Mouse (Mus musculus) hindbrain, embryonic 16.5 days (tissue): ENCODE results near the gene Pcgf3. TPM values are rescaled to one million over a fixed set of nuclear protein-coding genes. Genes with fewer than 3 reads are reported as not detected.

Source experiments
- ATAC-seq: fragments of 200-750 bp; cut with Nextera tagmentation; 2 replicates; pipeline ENCODE4 v1.8.0; 2017; ENCODE audit warnings: moderate TSS enrichment, moderate library complexity
- H3K27ac ChIP-seq: fragments of 300-500 bp; sonication (generic); 2 replicates; pipeline ENCODE4 v1.5.1; 2014; ENCODE audit warnings: low read depth, mild to moderate bottlenecking, control low read depth, low read length, moderate library complexity
- H3K27me3 ChIP-seq: fragments of 300-500 bp; sonication (generic); replicated peaks from 2 replicates; pipeline ENCODE4 v1.6.1; 2014; ENCODE audit warnings: low read length; ENCODE audit not compliant: control insufficient read depth, insufficient read depth
- H3K36me3 ChIP-seq: fragments of 300-500 bp; sonication (generic); 2 replicates; pipeline ENCODE4 v1.6.1; 2014; ENCODE audit warnings: mild to moderate bottlenecking, low read length, moderate library complexity, mixed read lengths; ENCODE audit not compliant: control insufficient read depth, insufficient read depth
- H3K4me1 ChIP-seq: fragments of 300-500 bp; sonication (generic); 2 replicates; pipeline ENCODE4 v1.6.1; 2014; ENCODE audit warnings: low read depth, low read length; ENCODE audit not compliant: control insufficient read depth, insufficient read depth
- H3K4me2 ChIP-seq: fragments of 300-500 bp; sonication (generic); 2 replicates; pipeline ENCODE4 v1.6.1; 2014; ENCODE audit warnings: mild to moderate bottlenecking, low read length, control low read depth, moderate library complexity
- H3K4me3 ChIP-seq: fragments of 300-500 bp; sonication (generic); 2 replicates; pipeline ENCODE4 v1.5.1; 2014; ENCODE audit warnings: mild to moderate bottlenecking, low read length, control low read depth, moderate library complexity
- H3K9ac ChIP-seq: fragments of 300-500 bp; sonication (generic); 2 replicates; pipeline ENCODE4 v1.6.1; 2014; ENCODE audit warnings: low read depth, mild to moderate bottlenecking, control low read depth, low read length, moderate library complexity
- H3K9me3 ChIP-seq: fragments of 300-500 bp; sonication (generic); 2 replicates; pipeline ENCODE4 v1.6.1; 2014; ENCODE audit warnings: mild to moderate bottlenecking, low read length, moderate library complexity; ENCODE audit not compliant: control insufficient read depth
- WGBS: fragments of 180-500 bp; shearing (Covaris S2); extraction: QIAGEN DNeasy Blood & Tissue Kit; methylation state at CpG from one replicate; pipeline ENCODE4 v1.1.7; 2014; 5-methylcytosine and 5-hydroxymethylcytosine counted together
- polyA plus RNA-seq: library from polyadenylated mRNA; unstranded; fragments of >200 nt; fragmentation: Nextera tagmentation; extraction: Ambion mirVana; gene quantifications from 2 replicates; pipeline ENCODE4 v1.2.1, GENCODE M21; 2015

The Pcgf3 gene
- polyA plus RNA-seq = 20.2 and 22.8 TPM in 2 replicates

DNA sequence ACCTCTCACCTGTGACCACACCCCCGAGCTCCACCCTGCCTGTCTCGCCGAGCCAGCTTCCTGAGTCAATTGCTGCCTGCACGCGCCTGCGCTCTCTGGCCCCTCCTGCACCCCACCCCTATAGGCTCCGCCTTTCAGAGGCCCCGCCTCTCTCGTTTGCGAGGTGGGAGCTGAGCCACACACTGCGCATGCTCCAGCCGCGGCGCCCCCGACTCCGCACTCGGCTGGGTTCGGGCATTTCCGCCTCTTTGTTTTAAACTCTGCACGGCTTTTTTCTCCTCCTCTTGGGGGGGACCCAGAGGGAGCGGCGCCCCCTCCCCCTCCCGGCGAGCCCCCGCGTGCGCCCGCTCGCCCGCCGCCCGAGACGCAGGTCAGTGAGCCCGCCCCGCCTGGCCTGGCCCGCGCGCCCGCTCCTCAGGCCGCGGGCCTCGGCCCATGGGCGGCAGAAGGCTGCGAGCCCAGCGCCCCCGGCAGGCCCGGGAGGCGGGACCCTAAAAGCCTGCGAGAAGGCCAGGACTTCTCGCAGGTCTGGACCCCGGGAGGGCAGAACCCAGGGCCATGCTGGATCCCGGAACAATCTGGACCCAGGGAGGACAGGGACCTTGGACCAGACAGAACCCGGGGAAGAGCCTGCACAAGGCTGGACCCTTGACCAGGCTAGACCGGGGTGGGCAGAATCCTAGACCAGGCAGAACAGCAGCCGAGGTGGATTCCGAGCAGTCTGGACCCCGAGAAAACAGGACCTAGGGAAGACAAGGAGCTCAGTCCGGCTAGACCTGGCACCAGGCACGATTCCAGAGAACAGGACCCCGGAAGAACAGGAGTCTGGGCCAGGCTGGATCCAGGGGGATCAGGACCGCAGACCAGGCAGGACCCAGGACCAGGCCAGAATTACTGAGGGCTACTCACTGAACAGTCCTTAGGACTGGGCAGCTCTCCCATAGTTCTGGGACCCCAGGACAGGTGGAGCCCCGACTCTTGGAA lies at the start of gene Pcgf3:
Gene Pcgf3 (plus strand): TSS at position 151 of the 984 bp plus-strand sequence.
- H3K4me1 ChIP-seq = peaks cover 24% of the 10 kb centered on the region
- H3K9me3 ChIP-seq = no peaks in the 10 kb centered on the region
- ATAC-seq = peak; percentile 98
- peak within 1 kb of the TSS; percentile 69 for H3K4me2 ChIP-seq
- H3K9ac ChIP-seq = peak within 1 kb of the TSS; percentile 100
- H3K27me3 ChIP-seq = peaks cover 6% of the 10 kb centered on the region; the same call in 1 of the 2 replicates
- no peaks in the 10 kb centered on the region for H3K36me3 ChIP-seq
- peak within 1 kb of the TSS; percentile 96 for H3K4me3 ChIP-seq
- H3K27ac ChIP-seq = peak within 1 kb of the TSS; percentile 81
- under 1% methylated on average over 62 of the region's 62 CpGs for WGBS

DNA sequence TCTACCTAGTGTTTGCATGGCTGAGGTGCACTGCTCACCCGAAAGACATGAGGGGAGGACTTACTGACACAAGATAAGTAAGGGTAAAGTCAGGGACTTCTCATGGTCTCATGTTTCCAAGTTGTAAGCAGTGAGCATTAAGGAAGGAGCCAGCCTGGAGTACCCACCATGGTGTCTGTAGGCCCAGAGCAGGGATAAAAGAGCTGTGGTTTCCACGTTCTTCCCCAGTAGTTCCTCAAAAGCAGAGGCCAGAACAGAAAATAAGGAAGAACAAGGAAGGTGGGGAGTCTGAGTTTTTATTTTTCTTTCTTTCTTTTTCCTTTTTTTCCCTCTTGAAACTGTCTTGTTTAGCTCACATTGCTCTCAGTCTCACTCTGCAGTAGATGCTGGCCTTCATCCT lies 46.3 kb upstream of the Pcgf3 start:
- no peaks in the 10 kb centered on the region for H3K9me3 ChIP-seq
- ATAC-seq = no peak
- WGBS = 75% methylated on average over 2 of the region's 2 CpGs
- H3K4me3 ChIP-seq = no peak overlapping the region
- H3K36me3 ChIP-seq = no peaks in the 10 kb centered on the region
- no peaks in the 10 kb centered on the region for H3K27me3 ChIP-seq
- no peaks in the 10 kb centered on the region for H3K4me1 ChIP-seq
- H3K27ac ChIP-seq = no peak overlapping the region
- no peak overlapping the region for H3K9ac ChIP-seq
- no peak overlapping the region for H3K4me2 ChIP-seq

DNA sequence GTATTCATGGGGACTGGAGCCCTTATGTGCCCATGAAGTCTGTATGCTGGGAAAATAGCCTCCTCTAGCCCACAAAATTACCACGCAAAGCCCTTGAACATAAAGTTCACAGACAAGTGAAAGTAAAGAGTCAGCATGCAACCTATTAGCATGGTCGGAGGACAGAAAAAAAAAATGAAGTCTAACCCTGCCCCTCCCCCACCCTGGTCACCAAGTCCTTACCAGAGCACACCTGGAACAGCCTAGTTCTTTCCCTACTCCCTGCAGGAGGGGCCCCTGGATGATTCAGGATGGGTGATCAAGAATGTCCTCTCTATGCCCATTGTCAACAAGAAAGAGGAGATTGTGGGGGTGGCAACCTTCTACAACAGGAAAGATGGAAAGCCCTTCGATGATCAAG lies 38.3 kb upstream of the Pcgf3 start:
- WGBS = 81% methylated on average over 3 of the region's 3 CpGs
- Histone ChIP-seq H3K4me3 (no peak overlapping the region), H3K4me1 (no peaks in the 10 kb centered on the region), H3K27ac (no peak overlapping the region), H3K36me3 (no peaks in the 10 kb centered on the region), H3K4me2 (no peak overlapping the region), H3K9me3 (no peaks in the 10 kb centered on the region), H3K9ac (no peak overlapping the region), H3K27me3 (no peaks in the 10 kb centered on the region)
- ATAC-seq = no peak

DNA sequence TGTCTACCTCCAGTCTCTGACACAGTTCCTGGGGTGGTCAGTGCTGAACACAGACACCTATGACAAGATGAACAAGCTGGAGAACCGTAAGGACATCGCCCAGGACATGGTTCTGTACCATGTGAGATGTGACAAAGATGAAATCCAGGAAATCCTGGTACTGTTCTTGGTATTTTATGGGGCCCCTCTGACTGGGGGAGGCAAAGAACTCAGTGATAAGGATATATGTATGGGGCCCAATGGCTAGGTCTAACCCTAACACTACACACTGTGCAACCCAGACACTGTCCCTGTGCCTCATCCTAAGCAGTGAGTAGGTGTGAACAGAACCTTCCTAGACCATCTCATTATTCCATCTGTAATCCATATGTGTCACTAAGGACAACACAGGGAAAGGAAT lies 37.6 kb upstream of the Pcgf3 start:
- H3K27ac ChIP-seq = no peak overlapping the region
- H3K9ac ChIP-seq = no peak overlapping the region
- no peaks in the 10 kb centered on the region for H3K27me3 ChIP-seq
- no peaks in the 10 kb centered on the region for H3K9me3 ChIP-seq
- H3K4me1 ChIP-seq = no peaks in the 10 kb centered on the region
- H3K36me3 ChIP-seq = no peaks in the 10 kb centered on the region
- no peak for ATAC-seq
- no peak overlapping the region for H3K4me3 ChIP-seq
- WGBS = 91% methylated on average over 2 of the region's 2 CpGs
- H3K4me2 ChIP-seq = no peak overlapping the region

DNA sequence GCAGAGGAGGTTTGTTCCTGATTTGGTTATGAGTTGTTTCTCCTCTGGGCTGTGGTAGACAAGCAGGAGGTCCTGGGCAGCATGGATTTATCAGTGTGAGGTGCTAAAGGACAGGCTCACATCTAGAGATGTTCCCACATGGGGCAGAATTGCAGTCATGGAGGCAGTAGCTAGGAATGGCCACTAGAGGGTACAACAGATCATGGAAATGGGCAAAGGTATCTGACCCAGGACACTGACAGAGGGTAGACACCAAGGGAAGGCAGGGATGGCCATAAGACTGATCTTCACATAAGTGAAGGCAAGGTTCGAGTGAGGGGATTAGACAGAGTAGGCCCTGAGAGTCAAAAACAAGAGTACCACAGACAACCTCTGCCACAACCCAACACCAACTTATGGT lies 33.8 kb upstream of the Pcgf3 start:
- WGBS = 75% methylated on average over 1 of the region's 1 CpGs
- Histone ChIP-seq H3K4me3 (no peak overlapping the region), H3K9me3 (no peaks in the 10 kb centered on the region), H3K36me3 (peaks cover 10% of the 10 kb centered on the region), H3K9ac (no peak overlapping the region), H3K27ac (no peak overlapping the region), H3K4me1 (no peaks in the 10 kb centered on the region), H3K27me3 (no peaks in the 10 kb centered on the region), H3K4me2 (no peak overlapping the region)
- ATAC-seq = peak; percentile 45; the same call in 1 of the 2 replicates

DNA sequence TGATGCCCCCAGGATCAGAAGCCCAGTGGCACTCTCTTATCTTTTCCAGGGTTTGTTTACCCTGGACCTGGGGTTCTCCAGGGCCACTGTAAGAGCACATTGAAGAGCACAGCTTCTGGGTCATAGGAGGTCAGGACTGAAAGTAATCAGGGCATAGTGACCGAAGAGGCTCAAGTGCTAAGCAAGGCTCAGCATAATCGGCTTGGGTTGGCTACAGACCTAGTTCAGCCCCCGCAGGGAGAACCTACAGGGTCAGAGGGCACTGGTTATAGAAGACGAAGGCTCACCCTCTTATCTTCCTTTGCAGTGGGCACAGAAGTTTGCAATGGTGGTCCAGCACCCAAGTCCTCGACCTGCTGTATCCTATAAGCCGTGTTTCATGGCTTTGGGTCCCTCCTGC lies 29.8 kb upstream of the Pcgf3 start:
- no peak overlapping the region for H3K27ac ChIP-seq
- no peaks in the 10 kb centered on the region for H3K27me3 ChIP-seq
- H3K9me3 ChIP-seq = no peaks in the 10 kb centered on the region
- no peak for ATAC-seq
- no peak overlapping the region for H3K9ac ChIP-seq
- H3K4me1 ChIP-seq = peaks cover 12% of the 10 kb centered on the region
- H3K4me3 ChIP-seq = no peak overlapping the region
- peaks cover 10% of the 10 kb centered on the region for H3K36me3 ChIP-seq
- 93% methylated on average over 6 of the region's 6 CpGs for WGBS
- no peak overlapping the region for H3K4me2 ChIP-seq

DNA sequence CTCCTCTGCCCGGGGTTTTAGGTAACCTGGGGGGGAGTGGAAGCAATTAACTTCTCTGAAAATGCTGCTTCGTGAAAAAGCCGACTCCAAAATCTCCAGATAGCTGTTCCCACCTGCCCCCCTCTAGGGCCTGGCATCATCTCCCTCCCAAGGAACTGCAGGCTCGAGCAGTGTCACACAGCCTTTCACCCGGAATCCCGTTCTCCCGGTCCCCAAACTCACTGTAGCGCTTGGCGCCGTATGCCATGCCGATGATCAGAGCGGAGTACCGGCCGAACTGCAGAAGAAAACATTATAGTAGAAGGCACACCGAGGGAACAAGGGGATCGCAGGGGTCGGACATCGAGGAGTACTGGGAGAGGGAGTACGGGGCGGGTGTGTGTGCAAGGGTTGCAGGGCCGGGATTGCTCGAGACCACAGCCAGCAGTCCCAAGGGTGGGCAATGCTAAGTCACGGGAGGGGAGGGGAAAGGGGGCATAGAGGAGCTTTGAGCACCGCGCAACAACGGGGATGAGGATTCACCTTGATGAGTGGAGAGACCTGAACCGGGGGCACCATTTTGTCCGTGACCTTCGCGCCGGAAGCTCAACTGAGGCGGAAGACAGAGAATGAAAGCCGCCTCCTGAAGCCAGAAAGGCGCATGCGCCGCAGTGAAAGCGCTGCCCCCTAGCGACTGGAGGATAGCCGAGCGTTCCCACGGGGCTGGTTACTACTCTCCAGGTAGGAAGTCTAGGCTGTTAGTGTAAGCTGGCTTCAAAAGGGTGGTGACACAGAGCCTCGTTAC lies 27.0 kb upstream of the Pcgf3 start, which contains the start of gene Atp5k:
Gene Atp5k (minus strand): TSS at position 645 of the 784 bp plus-strand sequence.
- H3K4me3 ChIP-seq = peak within 1 kb of the TSS; percentile 78
- H3K27me3 ChIP-seq = no peaks in the 10 kb centered on the region; the same call in 1 of the 2 replicates
- H3K9me3 ChIP-seq = no peaks in the 10 kb centered on the region
- peak within 1 kb of the TSS; percentile 57 for H3K27ac ChIP-seq
- H3K9ac ChIP-seq = peak within 1 kb of the TSS; percentile 85
- ATAC-seq = peak; percentile 94
- under 1% methylated on average over 42 of the region's 42 CpGs for WGBS
- H3K4me2 ChIP-seq = peak within 1 kb of the TSS; percentile 88
- peaks cover 10% of the 10 kb centered on the region for H3K36me3 ChIP-seq
- peaks cover 12% of the 10 kb centered on the region for H3K4me1 ChIP-seq

DNA sequence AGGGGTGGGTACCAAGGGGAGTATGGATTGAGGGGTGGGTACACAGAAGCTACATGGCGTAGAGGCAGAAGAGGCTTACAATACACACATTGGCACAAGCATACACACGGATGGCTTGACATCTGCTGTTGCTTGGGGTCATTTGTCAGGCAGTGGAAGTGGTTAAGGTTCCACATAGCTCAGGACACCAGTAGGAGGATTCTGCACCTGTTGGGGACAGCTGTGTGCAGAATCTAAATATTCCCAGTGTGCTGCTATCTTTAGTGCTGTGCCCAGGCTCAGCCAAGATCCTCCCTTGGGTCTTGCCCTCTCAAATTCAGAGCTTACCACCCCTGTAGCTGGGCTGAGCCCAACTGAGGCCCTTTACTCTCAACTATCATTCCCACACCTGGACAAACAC lies 24.9 kb upstream of the Pcgf3 start:
- H3K9ac ChIP-seq = no peak overlapping the region
- no peak overlapping the region for H3K27ac ChIP-seq
- ATAC-seq = no peak
- no peaks in the 10 kb centered on the region; the same call in 1 of the 2 replicates for H3K27me3 ChIP-seq
- H3K36me3 ChIP-seq = peaks cover 6% of the 10 kb centered on the region
- H3K4me2 ChIP-seq = no peak overlapping the region
- H3K4me1 ChIP-seq = peaks cover 12% of the 10 kb centered on the region
- WGBS = 73% methylated on average over 2 of the region's 2 CpGs
- no peaks in the 10 kb centered on the region for H3K9me3 ChIP-seq
- H3K4me3 ChIP-seq = no peak overlapping the region

DNA sequence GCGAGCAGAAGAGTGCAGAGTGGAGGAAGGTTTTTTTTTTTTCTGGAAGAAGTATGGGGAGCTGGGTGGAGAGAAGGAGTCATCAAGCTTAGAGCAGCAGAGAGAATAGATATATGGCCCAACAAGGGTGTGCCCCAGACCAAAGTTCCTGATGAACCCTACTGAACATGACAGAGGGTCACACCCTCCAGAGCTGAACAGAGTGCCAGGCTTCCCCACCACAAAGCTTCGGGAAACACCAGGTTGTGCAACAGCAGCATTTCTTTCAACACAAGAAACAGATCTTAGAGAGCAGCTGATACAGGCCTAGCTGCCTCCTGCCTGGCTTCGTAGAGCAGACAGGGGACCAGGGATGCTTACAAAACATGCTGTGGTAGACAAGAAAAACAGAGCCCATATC lies 14.1 kb upstream of the Pcgf3 start:
- no peak for ATAC-seq
- peaks cover 13% of the 10 kb centered on the region; the same call in 1 of the 2 replicates for H3K27me3 ChIP-seq
- no peak overlapping the region for H3K27ac ChIP-seq
- no peaks in the 10 kb centered on the region for H3K9me3 ChIP-seq
- no peak overlapping the region for H3K4me3 ChIP-seq
- H3K9ac ChIP-seq = no peak overlapping the region
- no peak overlapping the region for H3K4me2 ChIP-seq
- WGBS = 94% methylated on average over 3 of the region's 3 CpGs
- H3K36me3 ChIP-seq = no peaks in the 10 kb centered on the region
- H3K4me1 ChIP-seq = peaks cover 5% of the 10 kb centered on the region; the same call in 1 of the 2 replicates
